Mouse (Mus musculus) left cerebral cortex, adult 18-20 months (tissue): ENCODE results near the gene Fgf22. TPM values are rescaled to one million over a fixed set of nuclear protein-coding genes. Genes with fewer than 3 reads are reported as not detected.

ENCODE experiments used
- total RNA-seq, 2 experiments: library from RNA; stranded (reverse); gene quantifications; 2 replicates each; pipeline ENCODE4 v1.2.3; 2021

Gene Fgf22
- total RNA-seq, 2 experiments from 2014 or later, result 4.3 to 5.6 TPM

Other genes starting within 250 kb of the Fgf22 start
- gene Plpp2, start 221.3 kb upstream of the Fgf22 start, total RNA-seq, result 1 to 10 TPM; 3.5 to 4.3 TPM
- 10 to 100 TPM; 51.4 to 51.9 TPM for gene Mier2, start 199.9 kb upstream of the Fgf22 start, total RNA-seq
- gene Theg, start 167.7 kb upstream of the Fgf22 start, total RNA-seq, result 1 to 10 TPM in 1 of 2 experiments, under 1 TPM in 1; 0.37 to 1.7 TPM
- gene C2cd4c, start 141.1 kb upstream of the Fgf22 start, total RNA-seq, result 10 to 100 TPM; 16.7 to 18.6 TPM
- gene Shc2, start 117.2 kb upstream of the Fgf22 start, total RNA-seq, result 10 to 100 TPM; 44.3 to 50.1 TPM
- gene Odf3l2, start 109.3 kb upstream of the Fgf22 start, total RNA-seq, result under 1 TPM in 1 of 2 experiments, not detected in 1; 0.82 TPM
- not detected for gene Madcam1, start 90.5 kb upstream of the Fgf22 start, total RNA-seq
- gene Tpgs1, start 85.7 kb upstream of the Fgf22 start, total RNA-seq, result 10 to 100 TPM; 69.8 to 77.1 TPM
- 10 to 100 TPM; 75.4 to 77.5 TPM for gene Cdc34, start 72.9 kb upstream of the Fgf22 start, total RNA-seq
- gene Gzmm, start 66.1 kb upstream of the Fgf22 start, total RNA-seq, result 1 to 10 TPM; 2.7 to 3.2 TPM
- gene Bsg, start 50.6 kb upstream of the Fgf22 start, total RNA-seq, result 100 to 1,000 TPM; 566 to 614 TPM
- gene Hcn2, start 38.4 kb upstream of the Fgf22 start, total RNA-seq, result 100 to 1,000 TPM; 142 to 157 TPM
- gene Polrmt, start 8.5 kb upstream of the Fgf22 start, total RNA-seq, result 10 to 100 TPM; 50.6 to 55.3 TPM
- gene Rnf126, start 11.9 kb downstream of the Fgf22 start, total RNA-seq, result 10 to 100 TPM; 86.7 to 98.4 TPM
- gene Fstl3, start 22.2 kb downstream of the Fgf22 start, total RNA-seq, result 1 to 10 TPM; 2.7 to 3.2 TPM
- under 1 TPM; 0.63 to 0.72 TPM for gene Prss57, start 35.9 kb downstream of the Fgf22 start, total RNA-seq
- 100 to 1,000 TPM; 290 to 308 TPM for gene Palm, start 38.5 kb downstream of the Fgf22 start, total RNA-seq
- gene Misp, start 65.9 kb downstream of the Fgf22 start, total RNA-seq, result under 1 TPM; 0.61 to 0.86 TPM
- gene Ptbp1, start 99.4 kb downstream of the Fgf22 start, total RNA-seq, result 10 to 100 TPM; 54.3 to 62.5 TPM
- 1 to 10 TPM; 2.2 to 2.3 TPM for gene Prtn3, start 119.4 kb downstream of the Fgf22 start, total RNA-seq
- 10 to 100 TPM; 55.6 to 58.0 TPM for gene Plppr3, start 119.6 kb downstream of the Fgf22 start, total RNA-seq
- not detected for gene Elane, start 131.2 kb downstream of the Fgf22 start, total RNA-seq
- gene Cfd, start 135.8 kb downstream of the Fgf22 start, total RNA-seq, result not detected
- 10 to 100 TPM; 48.6 to 63.7 TPM for gene Med16, start 153.8 kb downstream of the Fgf22 start, total RNA-seq
- not detected for gene Gm26602, start 155.8 kb downstream of the Fgf22 start, total RNA-seq
- 10 to 100 TPM in 1 of 2 experiments, 1 to 10 TPM in 1; 5.3 to 10.3 TPM for gene Kiss1r, start 161.9 kb downstream of the Fgf22 start, total RNA-seq
- 100 to 1,000 TPM; 307 to 318 TPM for gene R3hdm4, start 166.1 kb downstream of the Fgf22 start, total RNA-seq
- 1 to 10 TPM; 5.6 to 7.2 TPM for gene Arid3a, start 172.0 kb downstream of the Fgf22 start, total RNA-seq
- 10 to 100 TPM; 45.3 to 46.5 TPM for gene Wdr18, start 205.1 kb downstream of the Fgf22 start, total RNA-seq
- gene Grin3b, start 215.6 kb downstream of the Fgf22 start, total RNA-seq, result under 1 TPM; 0.14 to 0.16 TPM
- 100 to 1,000 TPM; 112 to 113 TPM for gene Tmem259, start 229.3 kb downstream of the Fgf22 start, total RNA-seq
- 1 to 10 TPM; 6.7 to 8.0 TPM for gene Cnn2, start 233.5 kb downstream of the Fgf22 start, total RNA-seq
- gene Abca7, start 241.4 kb downstream of the Fgf22 start, total RNA-seq, result 10 to 100 TPM; 13.0 to 13.7 TPM